Mouse (Mus musculus) spleen, postnatal 4 days (tissue): Measurements from ENCODE around the gene Cdh9.

ENCODE experiments used
- DNase-seq, 2 experiments: peaks; one replicate each; pipeline ENCODE4 v3.0.0; 2022; ENCODE audit warnings: low spot score in 2 of 2

Cdh9 gene

GRCm38 (mm10) chr15:16728470-16729011 is at the start of gene Cdh9:
Cdh9 (plus strand) TSS chr15:16728756.
- no peak for DNase-seq

- no peak for DNase-seq
Observed at GRCm38 (mm10) chr15:16679096-16679495, 49.5 kb upstream of the Cdh9 start.

GRCm38 (mm10) chr15:16699821-16700220 is 28.7 kb upstream of the Cdh9 start:
- no peak for DNase-seq

GRCm38 (mm10) chr15:16702340-16702739 is 26.2 kb upstream of the Cdh9 start:
- no peak for DNase-seq

- DNase-seq: no peak
Observed at GRCm38 (mm10) chr15:16739088-16739487, 10.5 kb downstream of the Cdh9 start.

DNA sequence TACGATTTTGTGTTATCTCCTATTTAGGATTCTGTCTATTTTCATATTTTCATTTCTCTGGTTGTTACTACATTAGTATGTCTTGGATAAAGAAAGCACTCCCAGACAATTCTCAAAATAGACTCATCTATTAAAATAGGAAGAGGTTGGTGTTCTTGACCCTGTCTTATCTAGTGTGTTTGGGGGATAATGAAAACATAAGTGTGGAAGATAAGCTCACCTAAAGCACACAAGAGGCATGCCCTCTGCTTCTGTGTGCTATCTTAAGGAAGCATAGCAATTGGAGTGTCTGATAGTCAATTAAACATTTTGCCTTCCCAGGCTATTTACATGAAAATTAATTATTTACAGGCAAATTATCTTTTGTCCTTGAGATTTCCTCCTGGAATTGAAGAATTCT is 18.1 kb downstream of the Cdh9 start:
- no peak for DNase-seq

DNA sequence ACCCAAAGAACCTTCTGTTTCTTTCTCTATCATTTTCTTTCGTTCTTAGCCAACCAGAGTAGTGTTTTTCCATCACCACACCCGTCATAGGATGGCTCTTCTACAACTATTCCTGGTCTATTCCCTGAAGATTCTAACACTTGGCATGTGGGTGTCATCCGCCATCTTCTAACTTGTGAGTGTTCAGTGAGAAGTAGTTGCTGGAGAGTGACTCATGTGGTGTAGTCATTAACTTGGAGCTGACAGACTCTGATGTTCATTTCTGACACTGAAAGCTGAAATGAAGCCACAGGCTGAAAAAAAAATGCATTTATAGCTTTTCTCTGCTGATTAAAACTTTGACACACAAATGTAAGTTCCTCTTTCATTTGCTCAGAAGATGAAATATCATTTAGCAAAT is 34.7 kb downstream of the Cdh9 start:
- DNase-seq: no peak

DNA sequence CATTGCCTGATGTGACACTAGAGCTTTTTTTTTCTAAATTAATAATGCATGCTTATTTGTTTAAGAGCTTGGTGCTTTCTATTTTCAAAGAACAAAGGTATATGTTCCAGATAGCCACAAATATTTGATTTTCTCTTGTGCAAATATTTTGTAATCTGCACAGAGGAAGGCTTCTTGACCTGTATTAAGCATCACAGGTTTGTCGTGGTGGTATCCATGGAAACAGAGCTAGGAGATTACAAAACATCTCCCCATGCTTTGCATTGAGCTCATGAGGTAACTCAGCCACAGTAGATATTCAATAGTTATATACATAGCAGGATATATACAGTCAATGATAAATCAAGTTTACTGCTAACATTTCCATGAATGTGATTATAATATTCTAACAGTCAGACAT is 56.0 kb downstream of the Cdh9 start:
- DNase-seq: no peak

GRCm38 (mm10) chr15:16792857-16793256 is 64.3 kb downstream of the Cdh9 start:
- DNase-seq: no peak

GRCm38 (mm10) chr15:16801302-16801701 is 72.7 kb downstream of the Cdh9 start:
- no peak for DNase-seq

DNA sequence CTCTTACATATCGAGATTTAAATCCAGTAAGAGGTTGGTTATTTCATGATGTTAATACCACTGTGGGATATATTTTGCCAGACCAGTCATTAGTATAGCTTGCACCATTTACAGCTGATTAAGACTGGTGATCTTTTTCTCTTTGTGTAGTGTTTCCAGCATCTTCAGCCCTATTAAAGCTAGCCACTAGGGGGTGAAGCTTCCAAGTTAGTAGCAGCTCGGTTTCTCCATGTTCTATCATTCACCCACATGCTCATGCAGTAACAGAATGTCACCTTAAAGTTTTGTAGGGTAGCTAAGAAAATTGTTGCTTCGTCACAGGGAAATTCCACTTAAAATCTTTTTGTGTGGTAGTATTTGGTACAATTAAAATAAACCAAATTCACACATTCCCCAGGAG is 82.2 kb downstream of the Cdh9 start:
- no peak for DNase-seq

- no peak for DNase-seq
Observed at GRCm38 (mm10) chr15:16814035-16814434, 85.5 kb downstream of the Cdh9 start.

- DNase-seq: no peak
Observed at GRCm38 (mm10) chr15:16834761-16835160, 106.2 kb downstream of the Cdh9 start.

- no peak for DNase-seq
Observed at GRCm38 (mm10) chr15:16882542-16882941, 154.0 kb downstream of the Cdh9 start.

DNA sequence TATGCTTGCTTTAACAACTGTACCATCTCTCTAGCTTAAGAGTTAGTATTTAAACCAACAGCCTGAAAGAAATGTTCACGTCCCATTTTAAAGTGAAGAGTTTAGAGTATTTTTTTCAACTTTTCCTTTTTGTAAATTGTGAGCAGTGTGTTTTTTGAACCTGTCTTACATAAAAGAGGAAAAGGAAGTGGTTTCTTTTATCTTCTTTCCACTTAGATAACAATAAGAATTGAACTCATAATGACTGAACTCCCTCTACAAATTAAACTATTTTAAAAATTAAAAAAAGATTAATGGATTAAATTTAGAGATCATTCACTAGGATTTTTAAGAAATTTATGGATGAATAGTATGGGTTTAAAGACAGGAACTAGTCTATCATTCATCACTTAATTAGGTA is 168.1 kb downstream of the Cdh9 start:
- DNase-seq: no peak
